Mouse (Mus musculus) urinary bladder, postnatal 10 days (tissue): ENCODE data around the gene Gm10147.
"Not testable (repeated sequence)": the region's sequence is repeated elsewhere in the genome, so short reads cannot be mapped to it uniquely, and the experiment has no call there.

Source experiments
- DNase-seq: peaks from one replicate; pipeline ENCODE4 v3.0.0; 2022; ENCODE audit warnings: low spot score

Gm10147 gene

DNA sequence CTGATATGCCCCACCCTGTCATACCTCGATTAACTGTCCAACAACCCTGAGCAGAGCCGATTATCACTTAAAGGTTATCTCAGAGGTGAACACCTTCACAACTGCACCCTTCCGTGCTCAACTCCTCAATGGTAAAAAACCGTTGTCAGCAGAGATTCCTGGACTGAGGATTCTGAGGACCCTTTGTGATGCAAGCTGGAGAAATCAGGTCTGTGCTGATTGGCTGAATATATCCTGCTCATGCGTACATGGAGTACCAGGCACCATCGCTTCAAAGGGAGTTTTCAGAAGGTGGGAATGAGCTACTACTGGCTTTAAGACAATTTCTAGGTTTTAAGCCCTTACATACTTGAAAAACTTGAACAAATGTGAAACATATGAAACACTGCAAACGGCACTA is at the start of gene Gm10147:
Gene Gm10147 (minus strand): TSS at position 101 of the 400 bp plus-strand sequence.
- not testable (repeated sequence) for DNase-seq
